Mouse (Mus musculus): ENCODE results near the gene Olfr667. TPM values are rescaled to one million over a fixed set of nuclear protein-coding genes. Genes with fewer than 3 reads are reported as not detected.
"Not testable (repeated sequence)": the region's sequence is repeated elsewhere in the genome, so short reads cannot be mapped to it uniquely, and the experiment has no call there.

Gene Olfr667
- polyA plus RNA-seq (2012; fragmentation: generic; extraction: Trizol): not detected

GRCm38 (mm10) chr7:104921382-104921781 is at the start of gene Olfr667:
TSS of gene Olfr667 (minus strand) at chr7:104921482.
- Histone ChIP-seq H3K79me2 (ENCODE audit: control insufficient read depth, insufficient read depth) (no peaks in the 10 kb centered on the region), H3K36me3 (ENCODE audit: control insufficient read depth, insufficient read depth) (no peaks in the 10 kb centered on the region), H3K4me2 (ENCODE audit: low read depth) (no peak within 1 kb of the TSS), H3ac (ENCODE audit: control insufficient read depth, insufficient read length) (no peak within 1 kb of the TSS), H3K27me3 (ENCODE audit: control insufficient read depth, insufficient read depth, insufficient read length) (no peaks in the 10 kb centered on the region), H3K4me3 (no peak within 1 kb of the TSS)
- no peak for TF ChIP-seq POLR2AphosphoS2 (IDR thresholded peaks at IDR 0.05; ENCODE audit: insufficient read length, low read depth)
- no peak for TF ChIP-seq MAX (IDR thresholded peaks at IDR 0.05; ENCODE audit: low read depth)
- no peak for TF ChIP-seq REST (IDR thresholded peaks at IDR 0.05; ENCODE audit: insufficient read depth, insufficient read length)
- TF ChIP-seq E2F4 (IDR thresholded peaks at IDR 0.05; ENCODE audit: insufficient read depth): no peak
- no peak for TF ChIP-seq TCF12 (IDR thresholded peaks at IDR 0.05; ENCODE audit: insufficient read depth, poor library complexity, severe bottlenecking)
- no peak for TF ChIP-seq USF1 (IDR thresholded peaks at IDR 0.05; ENCODE audit: low read depth)
- TF ChIP-seq POLR2A (IDR thresholded peaks at IDR 0.05; ENCODE audit: insufficient read length, low read depth): no peak
- no peak for TF ChIP-seq MYOD1 (IDR thresholded peaks at IDR 0.05; ENCODE audit: control insufficient read depth in 1 of 3, insufficient read length in 2 of 3, low read depth in 2 of 3)
- TF ChIP-seq TCF3 (IDR thresholded peaks at IDR 0.05; ENCODE audit: insufficient read length, low read depth): no peak
- TF ChIP-seq CEBPB (IDR thresholded peaks at IDR 0.05; ENCODE audit: insufficient read depth, poor library complexity, severe bottlenecking): no peak
- no peak for TF ChIP-seq SRF (IDR thresholded peaks at IDR 0.05; ENCODE audit: control insufficient read depth, insufficient read length, low read depth)
- no peak for TF ChIP-seq MYOG (IDR thresholded peaks at IDR 0.05; ENCODE audit: control insufficient read depth in 1 of 3, insufficient read depth in 1 of 3, insufficient read length in 2 of 3, low read depth in 2 of 3)

- H3K79me2 ChIP-seq (ENCODE audit: control insufficient read depth, insufficient read depth): no peaks in the 10 kb centered on the region
- no peak within 1 kb of the TSS for H3K4me3 ChIP-seq
- H3K4me2 ChIP-seq (ENCODE audit: low read depth): no peak within 1 kb of the TSS
- H3K27me3 ChIP-seq (ENCODE audit: control insufficient read depth, insufficient read depth, insufficient read length): no peaks in the 10 kb centered on the region
- no peak for TF ChIP-seq MYOD1 (IDR thresholded peaks at IDR 0.05; ENCODE audit: control insufficient read depth in 1 of 3, insufficient read length in 2 of 3, low read depth in 2 of 3)
- no peak for TF ChIP-seq E2F4 (IDR thresholded peaks at IDR 0.05; ENCODE audit: insufficient read depth)
- no peak for TF ChIP-seq USF1 (IDR thresholded peaks at IDR 0.05; ENCODE audit: low read depth)
- no peak for TF ChIP-seq TCF3 (IDR thresholded peaks at IDR 0.05; ENCODE audit: insufficient read length, low read depth)
- no peak for TF ChIP-seq MAX (IDR thresholded peaks at IDR 0.05; ENCODE audit: low read depth)
- no peaks in the 10 kb centered on the region for H3K36me3 ChIP-seq (ENCODE audit: control insufficient read depth, insufficient read depth)
- H3ac ChIP-seq (ENCODE audit: control insufficient read depth, insufficient read length): no peak within 1 kb of the TSS
These were observed 41.2 kb upstream of the Olfr667 start, which contains the start of gene Olfr670 for GRCm38 (mm10) chr7:104962520-104962919. TSS of gene Olfr670 (minus strand) at chr7:104962620.

- not testable (repeated sequence) for H3K79me2 ChIP-seq (ENCODE audit: control insufficient read depth, insufficient read depth); H3K36me3 ChIP-seq (ENCODE audit: control insufficient read depth, insufficient read depth); H3K4me2 ChIP-seq (ENCODE audit: low read depth); H3ac ChIP-seq (ENCODE audit: control insufficient read depth, insufficient read length); H3K27me3 ChIP-seq (ENCODE audit: control insufficient read depth, insufficient read depth, insufficient read length); H3K4me3 ChIP-seq
These were observed 29.0 kb upstream of the Olfr667 start for GRCm38 (mm10) chr7:104950234-104950633.

- Histone ChIP-seq H3K36me3 (ENCODE audit: control insufficient read depth, insufficient read depth) (no peaks in the 10 kb centered on the region), H3K4me3 (no peak within 1 kb of the TSS), H3K79me2 (ENCODE audit: control insufficient read depth, insufficient read depth) (no peaks in the 10 kb centered on the region), H3K4me2 (ENCODE audit: low read depth) (no peak within 1 kb of the TSS), H3K27me3 (ENCODE audit: control insufficient read depth, insufficient read depth, insufficient read length) (no peaks in the 10 kb centered on the region), H3ac (ENCODE audit: control insufficient read depth, insufficient read length) (no peak within 1 kb of the TSS)
- no peak for TF ChIP-seq TCF12 (IDR thresholded peaks at IDR 0.05; ENCODE audit: insufficient read depth, poor library complexity, severe bottlenecking)
- no peak for TF ChIP-seq POLR2A (IDR thresholded peaks at IDR 0.05; ENCODE audit: insufficient read length, low read depth)
- TF ChIP-seq REST (IDR thresholded peaks at IDR 0.05; ENCODE audit: insufficient read depth, insufficient read length): no peak
- TF ChIP-seq POLR2AphosphoS2 (IDR thresholded peaks at IDR 0.05; ENCODE audit: insufficient read length, low read depth): no peak
- no peak for TF ChIP-seq USF1 (IDR thresholded peaks at IDR 0.05; ENCODE audit: low read depth)
- TF ChIP-seq E2F4 (IDR thresholded peaks at IDR 0.05; ENCODE audit: insufficient read depth): no peak
- no peak for TF ChIP-seq MYOD1 (IDR thresholded peaks at IDR 0.05; ENCODE audit: control insufficient read depth in 1 of 3, insufficient read length in 2 of 3, low read depth in 2 of 3)
- no peak for TF ChIP-seq TCF3 (IDR thresholded peaks at IDR 0.05; ENCODE audit: insufficient read length, low read depth)
- TF ChIP-seq MAX (IDR thresholded peaks at IDR 0.05; ENCODE audit: low read depth): no peak
- TF ChIP-seq SRF (IDR thresholded peaks at IDR 0.05; ENCODE audit: control insufficient read depth, insufficient read length, low read depth): no peak
- no peak for TF ChIP-seq MYOG (IDR thresholded peaks at IDR 0.05; ENCODE audit: control insufficient read depth in 1 of 3, insufficient read depth in 1 of 3, insufficient read length in 2 of 3, low read depth in 2 of 3)
- no peak for TF ChIP-seq CEBPB (IDR thresholded peaks at IDR 0.05; ENCODE audit: insufficient read depth, poor library complexity, severe bottlenecking)
These were observed 12.7 kb upstream of the Olfr667 start, which contains the start of gene Olfr669 for GRCm38 (mm10) chr7:104933940-104934339. TSS of gene Olfr669 (plus strand) at chr7:104934240.

- H3K79me2 ChIP-seq (ENCODE audit: control insufficient read depth, insufficient read depth): no peaks in the 10 kb centered on the region
- H3K4me3 ChIP-seq: no peak within 1 kb of the TSS
- no peak for TF ChIP-seq E2F4 (IDR thresholded peaks at IDR 0.05; ENCODE audit: insufficient read depth)
- TF ChIP-seq TCF3 (IDR thresholded peaks at IDR 0.05; ENCODE audit: insufficient read length, low read depth): no peak
- TF ChIP-seq MYOD1 (IDR thresholded peaks at IDR 0.05; ENCODE audit: control insufficient read depth in 1 of 3, insufficient read length in 2 of 3, low read depth in 2 of 3): no peak
- TF ChIP-seq MAX (IDR thresholded peaks at IDR 0.05; ENCODE audit: low read depth): no peak
- no peak for TF ChIP-seq POLR2AphosphoS2 (IDR thresholded peaks at IDR 0.05; ENCODE audit: insufficient read length, low read depth)
- TF ChIP-seq CEBPB (IDR thresholded peaks at IDR 0.05; ENCODE audit: insufficient read depth, poor library complexity, severe bottlenecking): no peak
- no peak within 1 kb of the TSS for H3ac ChIP-seq (ENCODE audit: control insufficient read depth, insufficient read length)
- H3K36me3 ChIP-seq (ENCODE audit: control insufficient read depth, insufficient read depth): no peaks in the 10 kb centered on the region
- H3K4me2 ChIP-seq (ENCODE audit: low read depth): no peak within 1 kb of the TSS
- no peaks in the 10 kb centered on the region for H3K27me3 ChIP-seq (ENCODE audit: control insufficient read depth, insufficient read depth, insufficient read length)
These were observed 6.7 kb upstream of the Olfr667 start, which contains the start of gene Olfr668 for GRCm38 (mm10) chr7:104927957-104928356. TSS of gene Olfr668 (minus strand) at chr7:104928057.
